Mouse (Mus musculus): ENCODE results near the gene Fam129b. TPM values are rescaled to one million over a fixed set of nuclear protein-coding genes. Genes with fewer than 3 reads are reported as not detected.

The Fam129b gene
- polyA plus RNA-seq, 1 experiment from 2014 or later: 5.9 TPM

- Histone ChIP-seq H3K27me3 (ENCODE audit: insufficient read depth, low read length) (no peaks in the 10 kb centered on the region), H3K9ac (replicated peaks) (peak overlapping the region; percentile 70; the same call in 1 of the 2 replicates), H3K9me3 (ENCODE audit: low read length) (no peaks in the 10 kb centered on the region), H3K27ac (ENCODE audit: low read depth) (peak overlapping the region; percentile 94), H3K4me1 (ENCODE audit: insufficient read depth) (peaks cover 51% of the 10 kb centered on the region), H3K4me2 (ENCODE audit: low read depth, low read length) (peak overlapping the region; percentile 73), H3K4me3 (ENCODE audit: low read depth, low read length) (no peak overlapping the region), H3K36me3 (replicated peaks; ENCODE audit: insufficient read depth, low read length) (peaks cover 10% of the 10 kb centered on the region)
- WGBS (ENCODE audit: insufficient replicate concordance): 7% methylated on average over 7 of the region's 7 CpGs
- TF ChIP-seq EP300 (IDR thresholded peaks at IDR 0.05; ENCODE audit: low read depth) (no peak), CTCF (IDR thresholded peaks at IDR 0.05; ENCODE audit: low read depth) (no peak)
- ATAC-seq: no peak
- DNase-seq: no peak
Measured at GRCm38 (mm10) chr2:32965511-32966183, 89.7 kb downstream of the Fam129b start.

GRCm38 (mm10) chr2:32966184-32966688 lies 90.3 kb downstream of the Fam129b start:
- peak; percentile 31 for ATAC-seq
- peak overlapping the region; percentile 69 for H3K4me3 ChIP-seq (ENCODE audit: low read depth, low read length)
- no peak for DNase-seq
- no peaks in the 10 kb centered on the region for H3K27me3 ChIP-seq (ENCODE audit: insufficient read depth, low read length)
- 7% methylated on average over 13 of the region's 13 CpGs for WGBS (ENCODE audit: insufficient replicate concordance)
- peak overlapping the region; percentile 94 for H3K27ac ChIP-seq (ENCODE audit: low read depth)
- TF ChIP-seq CTCF (IDR thresholded peaks at IDR 0.05; ENCODE audit: low read depth) (no peak), EP300 (IDR thresholded peaks at IDR 0.05; ENCODE audit: low read depth) (no peak)
- peaks cover 10% of the 10 kb centered on the region for H3K36me3 ChIP-seq (replicated peaks; ENCODE audit: insufficient read depth, low read length)
- H3K4me1 ChIP-seq (ENCODE audit: insufficient read depth): peaks cover 47% of the 10 kb centered on the region
- peak overlapping the region; percentile 70 for H3K9ac ChIP-seq (replicated peaks)
- no peaks in the 10 kb centered on the region for H3K9me3 ChIP-seq (ENCODE audit: low read length)
- peak overlapping the region; percentile 73 for H3K4me2 ChIP-seq (ENCODE audit: low read depth, low read length)

- Histone ChIP-seq H3K4me1 (ENCODE audit: insufficient read depth) (peaks cover 45% of the 10 kb centered on the region), H3K27me3 (ENCODE audit: insufficient read depth, low read length) (no peaks in the 10 kb centered on the region), H3K27ac (ENCODE audit: low read depth) (peak overlapping the region; percentile 94), H3K9me3 (ENCODE audit: low read length) (no peaks in the 10 kb centered on the region), H3K36me3 (replicated peaks; ENCODE audit: insufficient read depth, low read length) (peaks cover 10% of the 10 kb centered on the region), H3K4me2 (ENCODE audit: low read depth, low read length) (peak overlapping the region; percentile 73), H3K9ac (replicated peaks) (peak overlapping the region; percentile 70), H3K4me3 (ENCODE audit: low read depth, low read length) (peak overlapping the region; percentile 69)
- 1% methylated on average over 55 of the region's 55 CpGs for WGBS (ENCODE audit: insufficient replicate concordance)
- TF ChIP-seq EP300 (IDR thresholded peaks at IDR 0.05; ENCODE audit: low read depth) (no peak; the same call in 1 of the 2 replicates), CTCF (IDR thresholded peaks at IDR 0.05; ENCODE audit: low read depth) (peak; percentile 78)
- ATAC-seq (peak; percentile 87), DNase-seq (peak; percentile 88)
Measured at GRCm38 (mm10) chr2:32966689-32967631, 91.0 kb downstream of the Fam129b start.

GRCm38 (mm10) chr2:32968024-32968614 lies 92.2 kb downstream of the Fam129b start:
- H3K4me2 ChIP-seq (ENCODE audit: low read depth, low read length): peak overlapping the region; percentile 73
- H3K9ac ChIP-seq (replicated peaks): no peak overlapping the region; the same call in 1 of the 2 replicates

GRCm38 (mm10) chr2:32969326-32969725 lies 93.4 kb downstream of the Fam129b start:
- H3K9me3 ChIP-seq (ENCODE audit: low read length): no peaks in the 10 kb centered on the region
- ATAC-seq (no peak), DNase-seq (no peak)
- H3K27me3 ChIP-seq (ENCODE audit: insufficient read depth, low read length): no peaks in the 10 kb centered on the region
- WGBS (ENCODE audit: insufficient replicate concordance): 64% methylated on average over 8 of the region's 8 CpGs
- H3K4me2 ChIP-seq (ENCODE audit: low read depth, low read length): no peak overlapping the region
- no peak overlapping the region for H3K9ac ChIP-seq (replicated peaks)
- peaks cover 31% of the 10 kb centered on the region for H3K4me1 ChIP-seq (ENCODE audit: insufficient read depth)
- H3K27ac ChIP-seq (ENCODE audit: low read depth): no peak overlapping the region
- peaks cover 14% of the 10 kb centered on the region for H3K36me3 ChIP-seq (replicated peaks; ENCODE audit: insufficient read depth, low read length)
- H3K4me3 ChIP-seq (ENCODE audit: low read depth, low read length): no peak overlapping the region
- TF ChIP-seq EP300 (IDR thresholded peaks at IDR 0.05; ENCODE audit: low read depth): no peak
- TF ChIP-seq CTCF (IDR thresholded peaks at IDR 0.05; ENCODE audit: low read depth): no peak

More at GRCm38 (mm10) chr2:32968024-32968614, 92.2 kb downstream of the Fam129b start:
- no peak for DNase-seq
- H3K27ac ChIP-seq (ENCODE audit: low read depth): no peak overlapping the region
- no peak for ATAC-seq
- H3K4me1 ChIP-seq (ENCODE audit: insufficient read depth): peaks cover 40% of the 10 kb centered on the region
- no peaks in the 10 kb centered on the region for H3K27me3 ChIP-seq (ENCODE audit: insufficient read depth, low read length)
- TF ChIP-seq EP300 (IDR thresholded peaks at IDR 0.05; ENCODE audit: low read depth) (no peak), CTCF (IDR thresholded peaks at IDR 0.05; ENCODE audit: low read depth) (no peak)
- H3K9me3 ChIP-seq (ENCODE audit: low read length): no peaks in the 10 kb centered on the region
- no peak overlapping the region for H3K4me3 ChIP-seq (ENCODE audit: low read depth, low read length)
- 79% methylated on average over 9 of the region's 9 CpGs for WGBS (ENCODE audit: insufficient replicate concordance)
- peaks cover 13% of the 10 kb centered on the region for H3K36me3 ChIP-seq (replicated peaks; ENCODE audit: insufficient read depth, low read length)

Data from liver, postnatal 0 days (tissue).